Mouse (Mus musculus): Measurements from ENCODE around the gene Fgfr2. TPM values are rescaled to one million over a fixed set of nuclear protein-coding genes. Genes with fewer than 3 reads are reported as not detected.

Gene Fgfr2
- polyA plus RNA-seq, 1 experiment, result 14.7 TPM

DNA sequence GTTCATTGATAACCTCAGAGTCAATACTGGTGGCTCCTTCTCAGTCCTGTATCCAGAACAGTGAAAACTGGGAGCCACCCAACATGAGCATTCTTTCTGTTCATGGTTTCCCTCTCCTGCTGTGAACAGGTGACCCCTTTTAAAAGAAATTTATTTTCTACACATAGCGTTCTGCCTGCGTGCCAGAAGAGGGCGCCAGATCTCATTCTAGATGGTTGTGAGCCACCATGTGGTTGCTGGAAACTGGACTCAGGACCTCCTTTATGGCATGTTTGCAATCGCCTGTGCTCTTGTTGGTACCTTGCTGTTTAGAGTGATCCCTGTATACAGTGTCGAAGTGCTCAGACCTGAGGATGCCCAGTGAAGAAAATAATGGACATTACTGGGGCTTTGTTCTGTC lies 2458.5 kb downstream of the Fgfr2 start:
- Histone ChIP-seq H3K4me1 (ENCODE audit: control insufficient read depth, insufficient read depth, insufficient read length, low read length) (peaks cover 4% of the 10 kb centered on the region), H3K36me3 (ENCODE audit: control insufficient read depth, insufficient read depth, low read length) (peaks cover 2% of the 10 kb centered on the region; the same call in 1 of the 2 replicates), H3K27ac (ENCODE audit: insufficient read depth, low read depth, low read length) (no peak overlapping the region), H3K27me3 (ENCODE audit: control insufficient read depth, insufficient read depth, low read length) (no peaks in the 10 kb centered on the region), H3K4me3 (ENCODE audit: low read depth, low read length) (no peak overlapping the region)
- no peak for TF ChIP-seq POLR2A (IDR thresholded peaks at IDR 0.05; ENCODE audit: low read depth, low read length)
- TF ChIP-seq CTCF (IDR thresholded peaks at IDR 0.05; ENCODE audit: extremely low read depth, insufficient read length, insufficient replicate concordance, low read depth, low read length), result peak; percentile 33; the same call in 1 of the 2 replicates
- WGBS, result 91% methylated on average over 5 of the region's 5 CpGs

DNA sequence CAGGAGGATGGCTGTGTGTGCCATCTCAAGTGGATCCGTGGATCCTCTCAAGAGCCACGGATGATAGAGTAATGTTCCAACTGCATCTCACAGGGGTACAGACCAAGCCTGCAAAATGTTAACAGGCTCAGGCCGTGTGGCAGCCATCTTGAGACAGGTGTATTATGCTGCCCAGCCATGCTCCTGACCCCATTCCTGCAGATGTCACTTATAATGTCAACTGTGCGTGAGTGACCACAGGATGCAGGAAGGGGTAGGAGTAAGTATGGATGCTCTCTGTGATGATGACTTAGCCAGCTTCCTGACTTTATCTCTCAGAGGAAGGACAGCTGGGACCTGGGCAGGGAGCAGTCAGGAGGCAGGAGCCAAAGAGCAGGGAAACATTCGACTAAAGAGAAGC lies 2459.1 kb downstream of the Fgfr2 start:
- H3K27ac ChIP-seq (ENCODE audit: insufficient read depth, low read depth, low read length), result no peak overlapping the region
- peaks cover 2% of the 10 kb centered on the region; the same call in 1 of the 2 replicates for H3K36me3 ChIP-seq (ENCODE audit: control insufficient read depth, insufficient read depth, low read length)
- no peak overlapping the region for H3K4me3 ChIP-seq (ENCODE audit: low read depth, low read length)
- WGBS, result 97% methylated on average over 5 of the region's 5 CpGs
- H3K4me1 ChIP-seq (ENCODE audit: control insufficient read depth, insufficient read depth, insufficient read length, low read length), result no peaks in the 10 kb centered on the region; the same call in 1 of the 2 replicates
- TF ChIP-seq POLR2A (IDR thresholded peaks at IDR 0.05; ENCODE audit: low read depth, low read length) (no peak), CTCF (IDR thresholded peaks at IDR 0.05; ENCODE audit: extremely low read depth, insufficient read length, insufficient replicate concordance, low read depth, low read length) (no peak)
- H3K27me3 ChIP-seq (ENCODE audit: control insufficient read depth, insufficient read depth, low read length), result no peaks in the 10 kb centered on the region

DNA sequence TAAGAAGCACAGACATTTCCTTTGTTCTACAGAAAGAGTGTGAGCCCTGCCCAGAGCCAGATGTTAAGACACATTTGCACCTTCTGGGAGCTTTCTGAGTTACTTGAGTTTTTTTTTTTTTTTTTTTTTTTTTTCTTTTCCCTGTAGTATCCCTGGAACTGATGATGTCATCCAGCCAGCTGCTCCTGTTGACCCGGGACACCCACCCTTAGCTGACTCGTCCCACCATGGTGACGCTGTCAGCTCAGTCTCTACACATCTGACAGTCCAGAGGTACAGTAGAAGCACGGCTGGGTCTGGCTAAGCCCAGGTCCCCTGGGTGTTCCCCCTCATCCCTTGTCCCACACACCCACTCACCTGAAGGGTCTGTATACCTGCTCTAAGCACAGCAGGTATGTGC lies 2460.3 kb downstream of the Fgfr2 start:
- WGBS, result 73% methylated on average over 4 of the region's 4 CpGs
- H3K4me3 ChIP-seq (ENCODE audit: low read depth, low read length), result no peak overlapping the region
- no peak for TF ChIP-seq POLR2A (IDR thresholded peaks at IDR 0.05; ENCODE audit: low read depth, low read length)
- no peak for TF ChIP-seq CTCF (IDR thresholded peaks at IDR 0.05; ENCODE audit: extremely low read depth, insufficient read length, insufficient replicate concordance, low read depth, low read length)

DNA sequence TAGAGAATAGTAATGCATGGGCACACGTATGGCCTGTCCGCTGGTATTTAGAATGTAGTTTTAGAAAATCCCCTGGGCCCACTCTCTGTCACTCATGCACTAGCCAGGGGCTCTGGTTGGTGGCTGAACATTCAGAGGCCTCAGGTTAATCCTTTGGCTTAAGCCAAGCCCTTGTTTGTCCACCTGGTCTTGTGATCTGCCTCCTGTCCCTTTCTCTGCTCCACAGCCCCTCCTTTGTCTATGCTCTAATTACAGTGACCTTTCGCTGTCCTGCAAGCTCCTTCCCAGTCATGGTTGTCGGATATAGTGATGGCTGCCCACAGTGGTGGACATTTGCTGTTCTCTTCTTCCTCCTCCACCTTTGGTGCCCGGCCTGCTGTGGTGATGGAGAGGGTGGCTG lies 2460.9 kb downstream of the Fgfr2 start:
- H3K4me1 ChIP-seq (ENCODE audit: control insufficient read depth, insufficient read depth, insufficient read length, low read length), result no peaks in the 10 kb centered on the region; the same call in 1 of the 2 replicates
- no peak for TF ChIP-seq POLR2A (IDR thresholded peaks at IDR 0.05; ENCODE audit: low read depth, low read length)
- TF ChIP-seq CTCF (IDR thresholded peaks at IDR 0.05; ENCODE audit: extremely low read depth, insufficient read length, insufficient replicate concordance, low read depth, low read length), result no peak
- H3K36me3 ChIP-seq (ENCODE audit: control insufficient read depth, insufficient read depth, low read length), result peaks cover 2% of the 10 kb centered on the region; the same call in 1 of the 2 replicates
- H3K27ac ChIP-seq (ENCODE audit: insufficient read depth, low read depth, low read length), result no peak overlapping the region
- H3K4me3 ChIP-seq (ENCODE audit: low read depth, low read length), result no peak overlapping the region
- 91% methylated on average over 5 of the region's 5 CpGs for WGBS
- no peaks in the 10 kb centered on the region for H3K27me3 ChIP-seq (ENCODE audit: control insufficient read depth, insufficient read depth, low read length)

More for the DNA sequence above, 2460.3 kb downstream of the Fgfr2 start:
- Histone ChIP-seq H3K4me1 (ENCODE audit: control insufficient read depth, insufficient read depth, insufficient read length, low read length) (no peaks in the 10 kb centered on the region; the same call in 1 of the 2 replicates), H3K36me3 (ENCODE audit: control insufficient read depth, insufficient read depth, low read length) (peaks cover 2% of the 10 kb centered on the region; the same call in 1 of the 2 replicates), H3K27me3 (ENCODE audit: control insufficient read depth, insufficient read depth, low read length) (no peaks in the 10 kb centered on the region), H3K27ac (ENCODE audit: insufficient read depth, low read depth, low read length) (no peak overlapping the region)

DNA sequence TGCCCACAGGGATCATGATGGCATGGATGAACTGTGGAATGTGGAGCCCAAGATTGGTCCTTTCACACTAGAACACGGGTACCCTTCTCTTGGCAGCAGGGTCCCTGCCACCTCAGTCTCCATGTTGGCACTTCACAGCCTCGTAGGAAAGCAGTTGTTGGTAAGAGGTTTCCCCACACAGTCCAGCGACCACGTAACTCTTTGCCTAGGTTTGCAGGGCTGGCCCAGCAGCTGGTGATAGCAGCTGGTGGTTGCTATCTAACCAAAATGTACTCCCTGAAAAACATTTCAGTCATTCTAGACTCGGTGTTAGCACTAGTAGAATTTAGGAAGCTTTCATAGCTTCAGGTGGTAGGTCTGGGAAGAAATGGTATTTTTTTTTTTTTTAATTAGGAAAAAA lies 2464.0 kb downstream of the Fgfr2 start:
- Histone ChIP-seq H3K27ac (ENCODE audit: insufficient read depth, low read depth, low read length) (no peak overlapping the region), H3K27me3 (ENCODE audit: control insufficient read depth, insufficient read depth, low read length) (no peaks in the 10 kb centered on the region), H3K4me1 (ENCODE audit: control insufficient read depth, insufficient read depth, insufficient read length, low read length) (peaks cover 12% of the 10 kb centered on the region; the same call in 1 of the 2 replicates), H3K4me3 (ENCODE audit: low read depth, low read length) (no peak overlapping the region), H3K36me3 (ENCODE audit: control insufficient read depth, insufficient read depth, low read length) (peaks cover 2% of the 10 kb centered on the region; the same call in 1 of the 2 replicates)
- TF ChIP-seq POLR2A (IDR thresholded peaks at IDR 0.05; ENCODE audit: low read depth, low read length), result no peak
- TF ChIP-seq CTCF (IDR thresholded peaks at IDR 0.05; ENCODE audit: extremely low read depth, insufficient read length, insufficient replicate concordance, low read depth, low read length), result no peak
- WGBS, result 95% methylated on average over 5 of the region's 5 CpGs

DNA sequence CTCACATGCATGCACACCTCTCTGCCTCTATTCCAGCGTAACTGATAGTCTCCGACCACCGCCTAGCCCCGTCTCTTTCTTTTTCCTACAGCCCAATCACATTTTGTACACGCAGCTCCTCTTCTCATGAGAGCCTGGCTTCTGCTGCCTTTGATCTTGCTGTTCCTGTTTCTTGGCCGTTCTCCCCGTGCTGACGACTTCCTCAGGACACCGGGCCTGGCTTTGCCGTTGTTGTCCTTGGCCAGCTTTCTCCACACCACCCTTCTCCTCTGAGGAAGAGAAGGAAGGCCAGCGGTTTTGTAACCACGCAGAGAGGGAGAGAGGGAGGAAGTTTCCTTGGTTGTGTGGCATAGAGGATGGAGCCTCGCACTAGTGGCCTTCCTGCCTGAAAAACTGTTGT lies 2465.4 kb downstream of the Fgfr2 start:
- no peak overlapping the region for H3K27ac ChIP-seq (ENCODE audit: insufficient read depth, low read depth, low read length)
- H3K4me1 ChIP-seq (ENCODE audit: control insufficient read depth, insufficient read depth, insufficient read length, low read length), result peaks cover 20% of the 10 kb centered on the region; the same call in 1 of the 2 replicates
- no peak overlapping the region for H3K4me3 ChIP-seq (ENCODE audit: low read depth, low read length)
- no peaks in the 10 kb centered on the region for H3K36me3 ChIP-seq (ENCODE audit: control insufficient read depth, insufficient read depth, low read length)
- 74% methylated on average over 13 of the region's 13 CpGs for WGBS
- TF ChIP-seq POLR2A (IDR thresholded peaks at IDR 0.05; ENCODE audit: low read depth, low read length) (no peak), CTCF (IDR thresholded peaks at IDR 0.05; ENCODE audit: extremely low read depth, insufficient read length, insufficient replicate concordance, low read depth, low read length) (no peak)
- no peaks in the 10 kb centered on the region for H3K27me3 ChIP-seq (ENCODE audit: control insufficient read depth, insufficient read depth, low read length)

DNA sequence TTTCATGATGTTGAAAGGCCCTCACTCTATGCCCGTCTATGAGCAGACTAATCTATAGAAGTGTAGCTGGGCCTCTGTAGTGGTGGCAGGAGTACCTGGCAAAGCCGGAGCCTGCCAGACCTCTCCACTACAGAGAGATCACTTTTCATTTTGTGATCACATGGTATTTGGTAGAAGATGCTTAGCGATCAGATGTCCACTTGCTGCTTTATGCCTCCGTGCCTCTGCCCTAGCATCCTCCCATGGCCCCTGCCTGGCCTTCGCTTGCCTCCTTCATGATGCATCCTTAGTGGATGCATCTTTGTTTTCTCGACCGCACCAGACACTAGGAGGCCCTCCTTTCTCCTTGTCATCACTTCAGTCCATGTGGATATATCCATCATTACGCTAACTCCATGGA lies 2466.2 kb downstream of the Fgfr2 start:
- H3K4me3 ChIP-seq (ENCODE audit: low read depth, low read length), result no peak overlapping the region
- H3K27ac ChIP-seq (ENCODE audit: insufficient read depth, low read depth, low read length), result no peak overlapping the region
- TF ChIP-seq CTCF (IDR thresholded peaks at IDR 0.05; ENCODE audit: extremely low read depth, insufficient read length, insufficient replicate concordance, low read depth, low read length) (no peak), POLR2A (IDR thresholded peaks at IDR 0.05; ENCODE audit: low read depth, low read length) (no peak)
- peaks cover 20% of the 10 kb centered on the region; the same call in 1 of the 2 replicates for H3K4me1 ChIP-seq (ENCODE audit: control insufficient read depth, insufficient read depth, insufficient read length, low read length)
- H3K36me3 ChIP-seq (ENCODE audit: control insufficient read depth, insufficient read depth, low read length), result no peaks in the 10 kb centered on the region
- no peaks in the 10 kb centered on the region for H3K27me3 ChIP-seq (ENCODE audit: control insufficient read depth, insufficient read depth, low read length)
- 95% methylated on average over 8 of the region's 8 CpGs for WGBS

Data from small intestine, adult 2 months (tissue).